Mouse (Mus musculus) liver, embryonic 14.5 days (tissue): ENCODE data around the gene Tor1aip2.

Experiments used
- CTCF ChIP-seq: IDR thresholded peaks from 2 replicates; pipeline ENCODE4 v1.5.1; 2016; ENCODE audit warnings: antibody characterized with exemption, low read depth, control low read depth
- EP300 ChIP-seq: IDR thresholded peaks from 2 replicates; pipeline ENCODE4 v1.6.1; 2016; ENCODE audit warnings: antibody characterized with exemption, low read depth

DNA sequence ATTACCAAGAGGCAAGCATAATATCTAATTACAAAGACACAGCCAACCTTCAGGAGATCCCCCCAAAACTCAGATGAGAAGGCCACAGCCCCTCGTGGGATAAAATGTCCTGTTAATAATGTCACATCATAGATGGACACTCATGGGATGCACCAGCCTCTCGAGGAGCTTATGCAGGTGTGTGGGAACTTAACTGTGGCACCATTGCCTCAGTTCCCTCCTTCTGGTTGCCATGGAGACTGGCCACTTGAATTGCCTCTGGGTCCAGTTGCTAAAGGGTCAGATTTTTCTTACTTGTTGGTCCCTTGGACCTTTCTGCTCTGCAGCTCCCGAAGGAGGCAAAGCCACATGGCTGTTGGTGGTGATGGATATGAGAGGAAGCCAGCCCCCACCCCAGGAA, 42.5 kb downstream of the Tor1aip2 start:
- no peak for TF ChIP-seq CTCF
- no peak for TF ChIP-seq EP300
